Mouse (Mus musculus): ENCODE data around the gene Tra2b.
"Not testable (repeated sequence)": the region's sequence is repeated elsewhere in the genome, so short reads cannot be mapped to it uniquely, and the experiment has no call there.

The Tra2b gene

GRCm38 (mm10) chr16:22265849-22266376 is at the start of gene Tra2b:
Tra2b (minus strand) TSS chr16:22266005.
- DNase-seq (ENCODE audit: low read depth): peak; percentile 99

- DNase-seq (ENCODE audit: low read depth): peak; percentile 66
Observed at GRCm38 (mm10) chr16:22310649-22311048, 44.8 kb upstream of the Tra2b start.

- DNase-seq (ENCODE audit: low read depth): peak; percentile 85
Observed at GRCm38 (mm10) chr16:22302606-22303005, 36.8 kb upstream of the Tra2b start.

DNA sequence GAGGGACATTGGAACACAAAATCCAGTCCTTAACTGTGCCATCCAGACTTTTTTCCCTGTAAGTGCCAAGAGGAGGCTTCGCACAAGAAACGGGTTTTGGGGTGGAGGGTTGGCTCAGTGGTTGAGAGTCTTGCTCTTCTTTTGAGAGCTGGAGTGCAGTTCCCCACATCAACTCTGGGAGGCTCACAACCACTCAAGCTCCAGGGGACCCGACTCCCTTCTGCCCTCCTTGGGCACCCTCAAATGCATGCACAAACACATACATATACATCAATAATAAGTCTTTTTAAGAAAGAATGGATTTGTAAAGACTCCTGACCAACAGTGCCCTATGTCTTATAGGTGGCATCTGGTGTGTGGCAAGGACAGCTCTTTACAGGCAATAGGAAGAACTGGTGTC is 35.6 kb upstream of the Tra2b start:
- DNase-seq (ENCODE audit: low read depth): peak; percentile 17

GRCm38 (mm10) chr16:22296901-22297300 is 31.1 kb upstream of the Tra2b start:
- peak; percentile 66 for DNase-seq (ENCODE audit: low read depth)

GRCm38 (mm10) chr16:22294812-22295211 is 29.0 kb upstream of the Tra2b start:
- not testable (repeated sequence) for DNase-seq (ENCODE audit: low read depth)

DNA sequence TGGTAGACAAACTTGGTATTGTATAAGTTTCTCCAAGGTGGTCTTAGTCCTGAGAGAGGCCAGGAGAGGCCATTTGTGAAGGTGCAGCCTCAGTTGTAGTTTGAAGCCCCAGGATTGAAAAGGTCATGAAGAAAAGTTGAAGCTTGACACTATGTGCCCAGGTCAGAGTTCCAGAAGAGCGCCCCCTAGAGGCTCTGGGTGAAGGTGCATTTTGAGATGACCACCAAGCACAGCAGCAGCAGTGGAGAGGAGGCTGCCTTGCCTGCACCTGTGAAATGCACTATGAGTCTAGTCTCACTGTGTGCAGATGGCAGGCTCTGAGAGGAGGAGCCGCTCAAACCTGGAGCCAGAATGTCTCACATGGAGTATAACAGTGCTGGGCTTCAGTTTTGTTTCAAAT is 27.8 kb upstream of the Tra2b start:
- DNase-seq (ENCODE audit: low read depth): no peak

DNA sequence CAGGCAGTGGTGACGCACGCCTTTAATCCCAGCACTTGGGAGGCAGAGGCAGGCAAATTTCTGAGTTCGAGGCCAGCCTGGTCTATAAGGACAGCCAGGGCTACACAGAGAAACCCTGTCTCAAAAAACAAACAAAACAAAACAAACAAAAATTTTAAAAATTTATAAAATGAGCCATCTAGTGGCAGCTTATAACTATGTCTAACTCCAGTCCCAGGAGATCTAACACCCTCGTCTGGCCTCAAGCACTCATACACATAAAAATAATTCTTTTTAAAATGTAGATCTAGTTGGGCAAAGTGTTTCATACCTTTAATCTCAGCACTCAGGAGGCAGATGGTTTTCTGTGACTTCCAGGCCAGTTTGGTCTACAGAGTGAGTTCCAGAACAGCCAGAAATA is 26.6 kb upstream of the Tra2b start:
- DNase-seq (ENCODE audit: low read depth): no peak

- DNase-seq (ENCODE audit: low read depth): peak; percentile 61
Observed at GRCm38 (mm10) chr16:22289643-22290042, 23.8 kb upstream of the Tra2b start.

DNA sequence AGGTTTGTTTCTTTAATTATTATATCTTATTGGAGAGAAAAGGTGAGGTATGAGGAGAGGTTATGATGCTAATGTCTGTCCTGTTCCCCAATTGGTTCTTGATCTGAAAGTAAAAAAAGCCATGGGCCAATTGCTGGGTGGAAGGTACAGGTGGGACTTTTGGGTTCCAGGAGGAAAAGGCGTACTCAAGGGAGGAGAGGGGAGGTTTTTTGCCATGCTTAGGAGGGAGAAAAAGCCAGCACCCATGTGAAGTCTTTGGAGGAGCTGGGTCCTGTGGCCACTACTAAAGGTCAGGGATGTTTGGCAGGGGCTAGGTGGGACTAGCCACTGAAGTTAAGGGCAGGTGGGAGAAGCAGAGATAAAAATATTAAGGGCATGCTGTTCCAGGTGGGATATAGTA is 21.2 kb upstream of the Tra2b start:
- no peak for DNase-seq (ENCODE audit: low read depth)

GRCm38 (mm10) chr16:22276536-22276935 is 10.7 kb upstream of the Tra2b start:
- no peak for DNase-seq (ENCODE audit: low read depth)

DNA sequence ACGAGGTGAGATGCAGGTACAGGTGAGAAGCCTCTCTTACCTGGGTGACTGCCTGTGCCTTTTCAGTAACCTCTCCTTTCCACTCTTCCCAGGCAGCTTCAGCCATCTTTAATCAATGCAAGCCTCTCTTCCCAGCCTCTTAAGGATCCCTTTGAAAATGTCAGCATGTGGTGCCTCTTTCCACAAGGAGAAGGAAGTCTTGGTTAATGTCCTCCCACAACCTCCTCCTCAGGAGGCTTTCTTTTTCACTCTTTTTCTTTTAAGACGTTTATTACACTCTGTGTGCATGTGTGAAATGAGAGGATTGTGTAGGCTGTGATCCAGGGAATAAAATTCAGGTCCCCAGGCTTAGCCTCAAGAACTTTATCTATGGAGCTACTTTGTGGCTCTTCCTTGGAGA is 9.3 kb upstream of the Tra2b start:
- DNase-seq (ENCODE audit: low read depth): no peak

- DNase-seq (ENCODE audit: low read depth): no peak
Observed at GRCm38 (mm10) chr16:22270491-22270890, 4.7 kb upstream of the Tra2b start.

- DNase-seq (ENCODE audit: low read depth): no peak
Observed at GRCm38 (mm10) chr16:22266384-22266783, 579 bp upstream of the Tra2b start.

DNA sequence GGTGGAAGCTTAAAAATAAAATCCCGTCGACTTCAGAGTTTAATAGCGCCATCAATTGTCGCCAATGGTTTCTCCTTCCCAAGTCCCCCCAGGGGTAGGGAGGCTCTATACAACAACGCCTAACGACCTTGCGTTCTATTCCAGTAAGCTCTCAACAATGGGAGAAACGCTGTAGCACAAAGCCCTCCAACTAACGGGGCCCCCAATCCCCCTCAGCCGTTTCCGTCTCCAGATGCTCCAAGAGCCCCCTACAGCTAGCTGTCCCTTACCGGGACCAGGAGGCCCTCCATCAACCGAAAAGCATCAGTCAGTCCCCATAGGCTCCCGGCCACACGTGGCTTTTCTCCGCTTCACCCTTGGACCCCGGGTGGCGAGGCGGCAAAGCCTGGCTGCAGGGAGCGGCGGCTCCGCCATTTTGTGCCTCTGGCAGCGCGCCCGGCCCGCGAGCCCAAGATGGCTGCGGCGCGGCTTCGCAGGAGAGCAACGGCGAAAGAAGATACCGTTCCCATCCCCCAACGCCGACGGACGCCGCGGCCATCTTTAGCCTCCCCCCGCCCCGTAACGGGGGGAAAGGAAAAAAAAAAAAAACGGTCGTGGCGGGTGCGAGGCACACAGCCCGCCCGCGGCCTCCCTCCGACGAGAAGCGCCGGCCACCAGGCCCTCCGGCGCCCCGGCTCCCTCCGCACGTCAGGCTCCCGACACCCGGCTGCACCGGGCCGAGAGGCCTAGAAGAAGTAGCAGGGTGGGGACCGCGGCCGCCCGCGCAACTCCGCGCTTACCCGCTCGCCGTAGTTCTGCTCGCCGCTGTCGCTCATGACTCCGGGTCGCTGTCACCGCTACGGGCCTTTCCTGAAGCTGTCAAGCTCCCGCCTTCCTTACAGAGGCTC is 600 bp downstream of the Tra2b start:
- peak; percentile 94 for DNase-seq (ENCODE audit: low read depth)

DNA sequence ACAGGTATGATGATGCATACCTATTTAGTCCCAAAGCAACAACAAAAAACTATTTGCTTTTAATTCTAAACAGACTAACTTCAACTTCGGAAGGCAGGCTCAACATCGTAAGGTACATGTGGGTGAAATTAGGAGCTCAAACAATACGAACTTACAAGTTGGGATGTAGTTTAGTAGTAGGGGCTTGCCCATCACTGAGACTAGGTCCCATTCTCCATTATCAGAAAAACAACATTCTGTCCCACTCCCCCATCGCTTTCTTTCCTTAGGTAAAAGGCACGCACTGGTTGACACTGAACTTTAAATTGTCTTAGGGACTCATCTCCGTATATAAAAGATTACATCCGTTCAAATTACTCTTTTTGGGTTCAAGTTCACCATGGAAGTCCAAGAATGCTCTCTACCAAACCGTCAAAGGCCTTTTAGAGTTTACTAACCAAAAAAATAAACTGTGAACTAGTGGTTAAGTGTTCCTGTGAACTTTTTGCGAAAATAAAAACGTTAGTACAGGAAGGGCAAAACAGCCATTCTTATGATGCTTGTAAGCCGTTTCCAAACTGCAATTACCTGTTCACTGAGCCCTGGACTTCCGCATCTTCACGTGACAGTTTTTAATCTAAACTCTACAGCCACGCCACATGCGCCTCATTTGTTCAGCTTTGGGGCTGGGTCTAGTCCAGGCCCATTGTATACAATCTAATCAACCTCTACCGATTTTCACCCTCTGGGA is 1.4 kb downstream of the Tra2b start:
- peak; percentile 45 for DNase-seq (ENCODE audit: low read depth)

- peak; percentile 29 for DNase-seq (ENCODE audit: low read depth)
Observed at GRCm38 (mm10) chr16:22263124-22263523, 2.7 kb downstream of the Tra2b start.

DNA sequence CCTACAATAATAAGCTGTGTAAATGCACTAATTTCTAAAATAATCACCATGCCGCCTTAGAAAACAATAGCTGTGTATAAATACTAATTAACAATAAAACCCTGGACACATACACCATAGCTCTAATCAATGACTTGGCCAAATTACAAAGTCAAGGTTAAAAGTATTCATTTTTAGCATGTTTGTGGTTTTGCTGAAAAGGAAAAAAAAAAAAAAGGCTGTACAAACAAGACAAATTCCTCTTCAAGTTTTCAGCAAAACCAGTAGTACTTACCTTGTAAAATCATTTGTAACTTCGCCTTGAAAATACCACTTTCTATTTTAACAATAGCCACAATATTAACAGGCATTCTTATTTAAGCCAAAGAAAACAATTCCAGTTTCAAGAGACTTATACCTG is 4.2 kb downstream of the Tra2b start:
- no peak for DNase-seq (ENCODE audit: low read depth)

DNA sequence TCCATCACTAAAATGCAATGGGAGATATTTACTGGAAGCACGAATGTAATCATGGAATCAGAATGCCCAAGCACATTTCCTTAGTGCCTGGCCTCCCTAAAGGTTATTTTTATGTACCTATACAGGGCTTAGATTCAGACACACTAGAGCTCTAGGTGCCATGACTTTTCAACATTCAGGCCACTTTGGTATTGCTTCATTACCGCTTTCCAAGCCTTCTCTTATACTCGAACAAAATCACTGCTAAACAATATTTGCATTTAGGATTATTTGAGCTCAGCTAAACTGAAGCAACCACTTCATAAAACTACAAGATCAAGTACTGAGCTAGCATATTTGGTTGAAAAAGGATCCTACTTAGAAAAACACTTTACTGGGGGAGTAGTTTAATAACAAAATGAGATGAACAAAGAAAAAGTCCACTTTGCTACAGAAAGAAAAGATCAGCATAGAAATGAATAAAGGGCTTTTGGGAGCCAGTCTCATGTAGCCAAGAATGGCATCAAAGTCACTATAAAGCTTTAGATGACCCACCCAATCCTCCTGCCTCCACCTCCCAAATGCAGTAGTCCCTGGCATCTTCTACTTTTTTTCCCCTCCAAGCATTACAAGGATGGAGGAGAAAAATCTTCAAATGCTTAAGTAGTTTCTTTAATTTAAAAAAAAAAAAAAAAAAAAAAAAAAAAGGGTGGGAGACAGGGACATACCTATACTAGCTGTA is 5.2 kb downstream of the Tra2b start:
- no peak for DNase-seq (ENCODE audit: low read depth)

DNA sequence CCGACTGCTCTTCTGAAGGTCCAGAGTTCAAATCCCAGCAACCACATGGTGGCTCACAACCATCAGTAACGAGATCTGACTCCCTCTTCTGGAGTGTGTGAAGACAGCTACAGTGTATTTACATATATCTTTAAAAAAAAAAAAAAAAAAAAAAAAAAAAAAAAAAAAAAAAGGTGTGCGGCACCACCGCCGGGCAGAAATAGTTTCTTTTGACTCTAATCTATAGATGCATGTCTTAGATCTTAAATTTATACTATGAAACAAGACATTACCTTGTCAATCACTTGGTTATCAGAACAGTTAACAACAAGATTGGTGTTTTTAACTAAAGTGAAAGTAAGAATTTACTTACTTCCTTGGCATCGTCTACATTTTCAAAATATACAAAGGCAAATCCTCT is 13.6 kb downstream of the Tra2b start:
- not testable (repeated sequence) for DNase-seq (ENCODE audit: low read depth)

DNA sequence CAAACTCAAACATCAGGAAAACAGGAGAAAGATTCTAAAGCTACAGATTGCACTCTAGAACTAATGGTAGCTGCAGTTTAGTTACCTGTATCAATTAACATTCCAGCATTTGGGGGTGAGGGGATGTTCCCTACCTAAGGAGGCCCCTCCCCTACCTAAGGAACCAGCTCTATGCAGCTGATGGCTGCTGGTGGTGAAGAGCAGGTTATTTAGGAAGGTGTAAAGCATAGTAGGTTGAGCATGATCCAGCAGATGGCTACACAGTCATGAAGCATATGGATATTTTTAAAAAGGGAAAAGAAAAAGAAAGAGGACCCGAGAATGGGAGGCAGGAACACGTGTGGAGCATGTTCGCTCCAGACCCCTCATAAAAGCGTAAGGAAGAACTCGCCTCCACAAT is 15.5 kb downstream of the Tra2b start:
- DNase-seq (ENCODE audit: low read depth): no peak

DNA sequence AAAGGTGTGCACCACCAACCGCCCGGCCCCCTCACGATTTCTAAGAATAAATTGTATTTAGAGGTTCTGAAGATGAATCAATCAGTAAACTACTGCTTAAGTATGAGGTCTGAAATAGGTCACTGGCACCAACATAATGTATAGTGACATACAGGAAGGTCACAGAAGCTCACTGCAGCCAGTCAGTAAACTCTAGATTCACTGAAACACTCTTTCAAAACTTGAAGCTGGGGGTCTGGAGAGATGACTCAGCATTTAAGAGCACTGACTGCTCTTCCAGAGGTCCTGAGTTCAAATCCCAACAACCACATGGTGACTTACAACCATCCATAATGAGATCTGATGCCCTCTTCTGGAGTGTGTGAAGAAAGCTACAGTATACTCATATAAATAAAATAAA is 16.1 kb downstream of the Tra2b start:
- DNase-seq (ENCODE audit: low read depth): no peak
